Mouse (Mus musculus): ENCODE data around the gene Cfap73. TPM values are rescaled to one million over a fixed set of nuclear protein-coding genes. Genes with fewer than 3 reads are reported as not detected.
A peak's percentile ranks its signal among the peaks of the same experiment; 100 is the strongest.

Gene Cfap73
- total and polyA plus RNA-seq, 3 experiments = 0.16 TPM; not detected in 2

DNA sequence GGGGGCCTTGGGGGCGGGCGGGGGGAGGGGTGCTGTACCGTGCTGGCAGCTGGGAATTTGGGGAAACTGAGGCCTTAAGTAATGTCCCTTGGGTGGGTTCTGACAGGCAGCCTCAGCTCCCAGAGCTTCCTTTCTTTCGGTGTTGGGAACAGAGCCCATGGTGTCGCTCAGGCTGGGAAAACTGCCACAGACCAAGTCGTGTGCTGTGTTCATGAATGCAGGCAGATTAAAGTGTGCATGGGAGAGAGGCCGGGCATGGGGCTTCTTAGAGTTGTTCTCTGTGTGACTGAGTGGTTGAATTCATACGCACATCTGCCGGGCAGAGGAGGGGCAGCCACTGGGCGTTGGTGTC is 12.2 kb downstream of the Cfap73 start:
- intact Hi-C loops (cut with DNase I) = loop anchor here (2.0 kb wide), 1 partner anchor 125 kb away; no protein-coding TSS in a partner anchor
- WGBS = 66% methylated on average over 10 of the region's 10 CpGs
- no peak for TF ChIP-seq CTCF (IDR thresholded peaks at IDR 0.05)
- TF ChIP-seq EP300 (IDR thresholded peaks at IDR 0.05; ENCODE audit: insufficient read depth, low read depth, low read length) = no peak
- TF ChIP-seq POLR2A (IDR thresholded peaks at IDR 0.05; ENCODE audit: insufficient read depth, low read depth, low read length) = no peak
- no peak overlapping the region for H3K9ac ChIP-seq (ENCODE audit: low read depth, low read length)
- H3K27me3 ChIP-seq (ENCODE audit: control insufficient read depth, insufficient read depth, low read length) = no peaks in the 10 kb centered on the region
- no peak for DNase-seq
- H3K79me2 ChIP-seq (replicated peaks; ENCODE audit: control insufficient read depth, insufficient read depth, low read length) = no peaks in the 10 kb centered on the region
- H3K36me3 ChIP-seq (ENCODE audit: control insufficient read depth, insufficient read depth, low read length) = no peaks in the 10 kb centered on the region
- no peak overlapping the region for H3K4me3 ChIP-seq
- H3K27ac ChIP-seq = no peak overlapping the region
- H3K4me1 ChIP-seq (ENCODE audit: control insufficient read depth, insufficient read depth, low read length) = no peaks in the 10 kb centered on the region

- H3K79me2 ChIP-seq (replicated peaks; ENCODE audit: control insufficient read depth, insufficient read depth, low read length) = no peaks in the 10 kb centered on the region
- WGBS = 75% methylated on average over 23 of the region's 23 CpGs
- intact Hi-C loops (cut with DNase I) = loop anchor here (2.0 kb wide), 1 partner anchor 126 kb away; no protein-coding TSS in a partner anchor
- H3K4me3 ChIP-seq = no peak overlapping the region
- TF ChIP-seq CTCF (IDR thresholded peaks at IDR 0.05) = no peak
- no peak for TF ChIP-seq EP300 (IDR thresholded peaks at IDR 0.05; ENCODE audit: insufficient read depth, low read depth, low read length)
- TF ChIP-seq POLR2A (IDR thresholded peaks at IDR 0.05; ENCODE audit: insufficient read depth, low read depth, low read length) = no peak
- H3K4me1 ChIP-seq (ENCODE audit: control insufficient read depth, insufficient read depth, low read length) = no peaks in the 10 kb centered on the region
- no peaks in the 10 kb centered on the region for H3K27me3 ChIP-seq (ENCODE audit: control insufficient read depth, insufficient read depth, low read length)
- H3K27ac ChIP-seq = no peak overlapping the region
- no peak overlapping the region for H3K9ac ChIP-seq (ENCODE audit: low read depth, low read length)
- peak in 1 of 2 experiments; percentile 48 for DNase-seq
- H3K36me3 ChIP-seq (ENCODE audit: control insufficient read depth, insufficient read depth, low read length) = no peaks in the 10 kb centered on the region
Measured at GRCm38 (mm10) chr5:120621078-120621765, 12.8 kb downstream of the Cfap73 start.

GRCm38 (mm10) chr5:120620375-120621077 is 13.5 kb downstream of the Cfap73 start:
- DNase-seq = peak; percentile 79 to 87
- no peaks in the 10 kb centered on the region for H3K4me1 ChIP-seq (ENCODE audit: control insufficient read depth, insufficient read depth, low read length)
- H3K79me2 ChIP-seq (replicated peaks; ENCODE audit: control insufficient read depth, insufficient read depth, low read length) = no peaks in the 10 kb centered on the region
- no peaks in the 10 kb centered on the region for H3K27me3 ChIP-seq (ENCODE audit: control insufficient read depth, insufficient read depth, low read length)
- TF ChIP-seq EP300 (IDR thresholded peaks at IDR 0.05; ENCODE audit: insufficient read depth, low read depth, low read length) = 0 out of 2 replicates have a peak, but pooled peaks have one; percentile 51
- TF ChIP-seq POLR2A (IDR thresholded peaks at IDR 0.05; ENCODE audit: insufficient read depth, low read depth, low read length) = no peak
- WGBS = 72% methylated on average over 18 of the region's 18 CpGs
- no peak overlapping the region for H3K9ac ChIP-seq (ENCODE audit: low read depth, low read length)
- H3K27ac ChIP-seq = no peak overlapping the region
- intact Hi-C loops (cut with DNase I) = loop anchor here (1.0 to 2.0 kb wide), 2 partner anchors 53 to 126 kb away; no protein-coding TSS in a partner anchor
- no peak overlapping the region for H3K4me3 ChIP-seq
- no peaks in the 10 kb centered on the region for H3K36me3 ChIP-seq (ENCODE audit: control insufficient read depth, insufficient read depth, low read length)

DNA sequence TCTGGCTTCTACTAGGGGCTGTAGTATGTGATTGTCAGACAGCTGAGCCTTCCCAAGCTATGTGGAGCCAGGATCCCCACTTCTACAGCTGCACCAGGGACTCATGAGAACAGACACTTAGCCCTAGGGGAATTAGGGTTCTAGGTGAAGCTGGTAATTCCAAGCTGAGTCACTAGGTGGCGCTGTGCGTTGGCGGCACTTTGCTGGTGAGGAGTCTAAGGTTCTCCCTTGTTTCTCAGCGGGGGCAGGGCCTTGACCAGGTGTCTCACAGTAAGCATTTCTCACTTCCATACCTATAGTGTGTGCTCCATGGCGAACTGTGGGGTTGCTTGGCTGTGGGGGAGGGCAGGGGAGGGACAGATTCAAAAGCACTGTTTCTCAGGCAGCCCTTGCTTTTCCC is 14.8 kb downstream of the Cfap73 start:
- H3K27ac ChIP-seq = no peak overlapping the region
- DNase-seq = peak; percentile 45 to 70
- no peaks in the 10 kb centered on the region for H3K27me3 ChIP-seq (ENCODE audit: control insufficient read depth, insufficient read depth, low read length)
- intact Hi-C loops (cut with DNase I) = loop anchor here (2.0 kb wide), 1 partner anchor 96 kb away; no protein-coding TSS in a partner anchor
- TF ChIP-seq EP300 (IDR thresholded peaks at IDR 0.05; ENCODE audit: insufficient read depth, low read depth, low read length) (no peak), CTCF (IDR thresholded peaks at IDR 0.05) (peak; percentile 82), POLR2A (IDR thresholded peaks at IDR 0.05; ENCODE audit: insufficient read depth, low read depth, low read length) (no peak)
- no peak overlapping the region for H3K9ac ChIP-seq (ENCODE audit: low read depth, low read length)
- no peaks in the 10 kb centered on the region for H3K36me3 ChIP-seq (ENCODE audit: control insufficient read depth, insufficient read depth, low read length)
- no peaks in the 10 kb centered on the region for H3K4me1 ChIP-seq (ENCODE audit: control insufficient read depth, insufficient read depth, low read length)
- 25% methylated on average over 5 of the region's 5 CpGs for WGBS
- H3K79me2 ChIP-seq (replicated peaks; ENCODE audit: control insufficient read depth, insufficient read depth, low read length) = no peaks in the 10 kb centered on the region; the same call in 1 of the 2 replicates
- H3K4me3 ChIP-seq = no peak overlapping the region

GRCm38 (mm10) chr5:120618778-120619177 is 15.3 kb downstream of the Cfap73 start:
- DNase-seq = no peak
- Histone ChIP-seq H3K79me2 (replicated peaks; ENCODE audit: control insufficient read depth, insufficient read depth, low read length) (no peaks in the 10 kb centered on the region; the same call in 1 of the 2 replicates), H3K27ac (no peak overlapping the region), H3K9ac (ENCODE audit: low read depth, low read length) (no peak overlapping the region), H3K27me3 (ENCODE audit: control insufficient read depth, insufficient read depth, low read length) (no peaks in the 10 kb centered on the region), H3K36me3 (ENCODE audit: control insufficient read depth, insufficient read depth, low read length) (no peaks in the 10 kb centered on the region), H3K4me3 (no peak overlapping the region), H3K4me1 (ENCODE audit: control insufficient read depth, insufficient read depth, low read length) (peaks cover 1% of the 10 kb centered on the region)
- WGBS = 81% methylated on average over 12 of the region's 12 CpGs
- no peak for TF ChIP-seq POLR2A (IDR thresholded peaks at IDR 0.05; ENCODE audit: insufficient read depth, low read depth, low read length)
- no peak for TF ChIP-seq CTCF (IDR thresholded peaks at IDR 0.05)
- TF ChIP-seq EP300 (IDR thresholded peaks at IDR 0.05; ENCODE audit: insufficient read depth, low read depth, low read length) = no peak
- intact Hi-C loops (cut with DNase I) = loop anchor here (2.0 kb wide), 1 partner anchor 96 kb away; no protein-coding TSS in a partner anchor

DNA sequence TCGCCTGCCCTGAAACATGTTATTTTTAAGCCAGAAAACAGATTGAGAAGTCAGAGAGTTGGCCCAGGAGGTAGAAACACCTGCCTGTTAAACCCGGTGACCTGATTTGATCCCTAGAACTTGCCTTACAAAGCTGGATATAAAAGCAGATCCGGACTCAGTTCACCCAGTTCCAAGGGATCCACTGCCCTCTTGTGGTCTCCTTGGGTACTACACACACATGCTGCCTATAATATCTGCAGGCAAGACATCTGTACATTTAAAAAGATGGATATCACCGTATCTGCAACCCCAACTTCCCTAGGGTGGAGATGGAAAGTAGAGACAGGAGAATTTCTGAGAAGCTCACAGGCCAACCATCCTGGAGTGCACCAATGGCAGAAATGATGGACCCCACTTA is 18.1 kb downstream of the Cfap73 start:
- TF ChIP-seq POLR2A (IDR thresholded peaks at IDR 0.05; ENCODE audit: insufficient read depth, low read depth, low read length) (no peak), EP300 (IDR thresholded peaks at IDR 0.05; ENCODE audit: insufficient read depth, low read depth, low read length) (no peak), CTCF (IDR thresholded peaks at IDR 0.05) (peak; percentile 66)
- H3K9ac ChIP-seq (ENCODE audit: low read depth, low read length) = no peak overlapping the region
- H3K79me2 ChIP-seq (replicated peaks; ENCODE audit: control insufficient read depth, insufficient read depth, low read length) = no peaks in the 10 kb centered on the region; the same call in 1 of the 2 replicates
- peaks cover 6% of the 10 kb centered on the region for H3K4me1 ChIP-seq (ENCODE audit: control insufficient read depth, insufficient read depth, low read length)
- no peak overlapping the region for H3K4me3 ChIP-seq
- no peak overlapping the region for H3K27ac ChIP-seq
- intact Hi-C loops (cut with DNase I) = no loop called here
- DNase-seq = no peak
- H3K27me3 ChIP-seq (ENCODE audit: control insufficient read depth, insufficient read depth, low read length) = no peaks in the 10 kb centered on the region
- 96% methylated on average over 4 of the region's 4 CpGs for WGBS
- H3K36me3 ChIP-seq (ENCODE audit: control insufficient read depth, insufficient read depth, low read length) = no peaks in the 10 kb centered on the region

All from heart, adult 2 months (tissue).